In the genomic region with DNA sequence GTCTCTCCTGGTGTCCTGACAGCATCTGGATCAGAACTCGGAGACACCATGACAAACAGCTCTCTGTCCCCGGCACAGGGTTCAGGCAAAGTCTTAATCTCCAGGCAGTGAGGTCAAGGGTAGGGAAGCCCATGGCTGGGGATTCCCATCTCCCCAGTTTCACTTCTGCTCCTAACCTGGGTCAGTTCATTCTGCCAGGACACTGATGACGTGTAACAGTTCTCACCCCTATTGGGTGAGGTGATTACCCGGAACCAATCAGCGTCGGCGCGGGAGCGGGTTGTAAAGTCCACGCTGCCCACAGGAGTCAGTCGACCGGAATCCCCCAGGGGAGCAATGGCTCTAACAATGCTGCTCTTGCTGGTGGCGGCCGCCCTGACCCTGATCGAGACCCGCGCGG, we compare ENCODE assay signal across 8 mouse cellular contexts. TPM values are rescaled to one million over a fixed set of nuclear protein-coding genes. Genes with fewer than 3 reads are reported as not detected.
DNase-seq lines count a peak whose midpoint lies in the region; ATAC-seq lines count a peak whose summit lies in the region.
"Not testable (repeated sequence)": the region's sequence is repeated elsewhere in the genome, so short reads cannot be mapped to it uniquely, and the experiment has no call there.

Gene H2-Q7 (plus strand): TSS at position 271 of the 400 bp plus-strand sequence.

- peak; percentile 79 to 81 for DNase-seq in adrenal gland, adult 18-20 months (ENCODE audit: low spot score in 2 of 2)
- DNase-seq in embryonic facial prominence, embryonic 10.5 days (ENCODE audit: low spot score), result peak; percentile 77
- peak; percentile 26 to 81 for DNase-seq in left cerebral cortex, adult 9 months (ENCODE audit: low spot score in 2 of 2)
- peak; percentile 70 to 89 for DNase-seq in lung, postnatal 4 days
- DNase-seq in retina, embryonic 14.5 days (ENCODE audit: low spot score), result peak; percentile 50
- peak; percentile 59 for DNase-seq in thymus, postnatal 25 days

- not testable (repeated sequence) for H3K4me1 ChIP-seq in embryonic facial prominence, embryonic 10.5 days; intestine, embryonic 15.5 days (replicated peaks)

- not testable (repeated sequence) for H3K36me3 ChIP-seq in embryonic facial prominence, embryonic 10.5 days (replicated peaks); intestine, embryonic 15.5 days

- H3K27ac ChIP-seq in embryonic facial prominence, embryonic 10.5 days (replicated peaks), result peak within 1 kb of the TSS; percentile 65
- not testable (repeated sequence) for H3K27ac ChIP-seq in intestine, embryonic 15.5 days

- not testable (repeated sequence) for H3K9me3 ChIP-seq in embryonic facial prominence, embryonic 10.5 days; intestine, embryonic 15.5 days

- peak; percentile 95 for ATAC-seq in granulocyte monocyte progenitor cell, adult 5-6 weeks (replicated peaks; ENCODE audit: poor library complexity, severe bottlenecking)
- ATAC-seq in intestine, embryonic 15.5 days, result peak; percentile 94

- H3K4me2 ChIP-seq in intestine, embryonic 15.5 days (replicated peaks), result peak within 1 kb of the TSS; percentile 99

- H3K9ac ChIP-seq in intestine, embryonic 15.5 days, result peak within 1 kb of the TSS; percentile 54

- H3K4me3 ChIP-seq in embryonic facial prominence, embryonic 10.5 days, result peak within 1 kb of the TSS; percentile 59
- H3K4me3 ChIP-seq in intestine, embryonic 15.5 days (replicated peaks), result peak within 1 kb of the TSS; percentile 52

- peaks cover 40% of the 10 kb centered on the region for H3K27me3 ChIP-seq in embryonic facial prominence, embryonic 10.5 days (replicated peaks; ENCODE audit: low read depth, poor library complexity, severe bottlenecking)
- H3K27me3 ChIP-seq in intestine, embryonic 15.5 days (replicated peaks), result peaks cover 13% of the 10 kb centered on the region

- WGBS in embryonic facial prominence, embryonic 10.5 days, result 2% methylated on average over 18 of the region's 18 CpGs
- 4% methylated on average over 18 of the region's 18 CpGs for WGBS in intestine, embryonic 15.5 days

RNA-seq across cellular contexts. Expression of gene H2-Q7, which starts in this region (rescaled TPM):
- total RNA-seq in adrenal gland, adult 18-20 months (2021), result 10 to 100 TPM in 1 of 2 experiments, 1 to 10 TPM in 1; 8.0 to 28.6 TPM
- 12.2 and 12.9 TPM in 2 replicates for polyA plus RNA-seq in embryonic facial prominence, embryonic 10.5 days (2016; fragmentation: Nextera tagmentation; extraction: Ambion mirVana)
- total RNA-seq in granulocyte monocyte progenitor cell, adult 5-6 weeks (2014; fragmentation: Nextera tagmentation), result 27.4 and 32.8 TPM in 2 replicates
- total RNA-seq in granulocyte monocyte progenitor cell, adult 5-6 weeks (2017), result 21.9 and 31.9 TPM in 2 replicates
- 6.5 and 6.7 TPM in 2 replicates for polyA plus RNA-seq in intestine, embryonic 15.5 days (2015; fragmentation: Nextera tagmentation; extraction: Ambion mirVana)
